Mouse (Mus musculus) layer of hippocampus, adult 18-20 months (tissue): ENCODE measurements around the gene Ahnak2. TPM values are rescaled to one million over a fixed set of nuclear protein-coding genes. Genes with fewer than 3 reads are reported as not detected.

Source experiments
- DNase-seq, 2 experiments: peaks; one replicate each; pipeline ENCODE4 v3.0.0; 2022; ENCODE audit warnings: low spot score in 2 of 2
- microRNA-seq, 2 experiments: library from miRNA; unstranded; fragments of <30 nt; microRNA quantifications; one replicate each; pipeline ENCODE4 v1.2.0; 2021
- total RNA-seq, 2 experiments: library from RNA; stranded (reverse); gene quantifications; 2 replicates each; pipeline ENCODE4 v1.2.3; 2021

Gene Ahnak2
- total RNA-seq, 2 experiments from 2014 or later = 3.4 to 3.8 TPM

GRCm38 (mm10) chr12:112736636-112736925 lies 65.9 kb downstream of the Ahnak2 start:
- DNase-seq = no peak

- DNase-seq = no peak
Observed at GRCm38 (mm10) chr12:112735896-112736635, 66.4 kb downstream of the Ahnak2 start.

- DNase-seq = no peak
Observed at GRCm38 (mm10) chr12:112734881-112735655, 67.4 kb downstream of the Ahnak2 start.

GRCm38 (mm10) chr12:112734108-112734820 lies 68.2 kb downstream of the Ahnak2 start:
- DNase-seq = no peak

- DNase-seq = no peak
Observed at GRCm38 (mm10) chr12:112732591-112732990, 69.9 kb downstream of the Ahnak2 start.

GRCm38 (mm10) chr12:112730808-112731207 lies 71.6 kb downstream of the Ahnak2 start:
- DNase-seq = no peak

GRCm38 (mm10) chr12:112727801-112728200 lies 74.7 kb downstream of the Ahnak2 start:
- DNase-seq = no peak

- peak; percentile 41 to 83 for DNase-seq
Observed at GRCm38 (mm10) chr12:112724077-112724805, 78.2 kb downstream of the Ahnak2 start.

- no peak for DNase-seq
Observed at GRCm38 (mm10) chr12:112723445-112723844, 79.0 kb downstream of the Ahnak2 start.

- DNase-seq = no peak
Observed at GRCm38 (mm10) chr12:112723028-112723330, 79.5 kb downstream of the Ahnak2 start.

GRCm38 (mm10) chr12:112722240-112723027 lies 80.0 kb downstream of the Ahnak2 start:
- peak in 1 of 2 experiments; percentile 40 for DNase-seq

Small RNA genes lying within 50 kb of the gene (microRNA-seq; reads per million reads assigned to microRNA genes)
- gene Mir6940 = 0 to 0.78 reads per million in 2 experiments

Other genes with a start within 250 kb of the Ahnak2 start
- 100 to 1,000 TPM; 105 to 111 TPM for gene Inf2, start 213.9 kb downstream of the Ahnak2 start, total RNA-seq
- 10 to 100 TPM; 14.3 to 15.7 TPM for gene Adssl1, start 182.6 kb downstream of the Ahnak2 start, total RNA-seq
- gene Siva1, start 158.0 kb downstream of the Ahnak2 start, total RNA-seq = 10 to 100 TPM; 23.4 TPM
- 100 to 1,000 TPM; 169 to 170 TPM for gene Akt1, start 127.8 kb downstream of the Ahnak2 start, total RNA-seq
- under 1 TPM; 0.61 to 0.97 TPM for gene Zbtb42, start 123.8 kb downstream of the Ahnak2 start, total RNA-seq
- 100 to 1,000 TPM; 192 to 208 TPM for gene Cep170b, start 82.2 kb downstream of the Ahnak2 start, total RNA-seq
- gene Pld4, start 42.0 kb downstream of the Ahnak2 start, total RNA-seq = 10 to 100 TPM; 10.2 to 11.0 TPM
- gene Clba1, start 6.3 kb upstream of the Ahnak2 start, total RNA-seq = 10 to 100 TPM; 11.4 to 14.2 TPM
- gene Cdca4, start 26.8 kb upstream of the Ahnak2 start, total RNA-seq = 10 to 100 TPM in 1 of 2 experiments, 1 to 10 TPM in 1; 7.4 to 10.0 TPM
- not detected for gene Gpr132, start 65.6 kb upstream of the Ahnak2 start, total RNA-seq
- 10 to 100 TPM; 42.6 to 44.2 TPM for gene Jag2, start 127.1 kb upstream of the Ahnak2 start, total RNA-seq
- 10 to 100 TPM; 12.8 to 14.6 TPM for gene Nudt14, start 139.5 kb upstream of the Ahnak2 start, total RNA-seq
- 10 to 100 TPM; 56.3 to 62.2 TPM for gene Btbd6, start 173.8 kb upstream of the Ahnak2 start, total RNA-seq
- 10 to 100 TPM; 48.3 to 55.2 TPM for gene Brf1, start 198.0 kb upstream of the Ahnak2 start, total RNA-seq
- 10 to 100 TPM; 88.3 to 90.3 TPM for gene Pacs2, start 211.9 kb upstream of the Ahnak2 start, total RNA-seq